ENCODE assay signal across 35 mouse cellular contexts in the genomic region with DNA sequence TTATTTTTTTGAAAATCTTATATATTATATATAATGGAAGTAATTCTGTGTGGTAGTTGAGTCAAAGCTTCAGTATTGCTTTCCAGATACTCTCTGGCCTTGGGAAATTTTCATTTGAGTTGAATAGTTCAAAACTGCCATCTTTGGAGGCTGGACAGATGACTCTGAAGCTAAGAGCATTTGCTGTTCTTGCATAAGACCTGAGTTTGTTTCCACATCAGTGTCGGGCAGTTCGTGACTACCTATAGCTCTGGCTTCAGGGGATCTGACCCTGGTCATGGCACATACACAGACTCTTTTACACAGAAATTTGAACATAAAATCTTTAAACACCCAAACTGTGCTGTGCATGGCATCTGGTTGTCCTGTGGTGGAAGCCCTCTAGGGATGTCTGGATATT.
"Had no signal": no experiment of that assay in that cellular context is flagged by ENCODE, and none has a peak within 500 bp of the region (broad histone marks: within the 10 kb centered on the region; RNA-seq: fewer than 3 reads in every experiment).

No protein-coding gene starts in this region.

- H3K4me3 ChIP-seq: heart, embryonic 12.5 days; heart, embryonic 13.5 days; heart, embryonic 15.5 days; hindbrain, embryonic 10.5 days; hindbrain, embryonic 12.5 days; hindbrain, embryonic 13.5 days; hindbrain, embryonic 15.5 days; intestine, embryonic 15.5 days; kidney, embryonic 15.5 days; layer of hippocampus, adult 2 months; left cerebral cortex, adult 2 months had no signal

- H3K36me3 ChIP-seq: intestine, embryonic 15.5 days had no signal

- H3K4me2 ChIP-seq: heart, embryonic 11.5 days; heart, embryonic 12.5 days; heart, embryonic 13.5 days; heart, embryonic 15.5 days; hindbrain, embryonic 12.5 days; hindbrain, embryonic 13.5 days; hindbrain, embryonic 14.5 days; hindbrain, embryonic 15.5 days; intestine, embryonic 15.5 days; kidney, embryonic 15.5 days had no signal

- H3K9me3 ChIP-seq: heart, embryonic 12.5 days; heart, embryonic 13.5 days; heart, embryonic 15.5 days; hindbrain, embryonic 10.5 days; hindbrain, embryonic 12.5 days; hindbrain, embryonic 13.5 days; hindbrain, embryonic 15.5 days; intestine, embryonic 15.5 days; kidney, embryonic 15.5 days had no signal

- H3K27ac ChIP-seq: heart, embryonic 13.5 days; heart, embryonic 15.5 days; hindbrain, embryonic 10.5 days; hindbrain, embryonic 12.5 days; hindbrain, embryonic 13.5 days; hindbrain, embryonic 14.5 days; hindbrain, embryonic 15.5 days; hindbrain, postnatal 0 days; intestine, embryonic 15.5 days; kidney, embryonic 15.5 days; kidney, postnatal 0 days; layer of hippocampus, adult 2 months; left cerebral cortex, adult 2 months had no signal

- H3K4me1 ChIP-seq: heart, embryonic 12.5 days; heart, embryonic 13.5 days; heart, embryonic 15.5 days; hindbrain, embryonic 10.5 days; hindbrain, embryonic 12.5 days; hindbrain, embryonic 13.5 days; hindbrain, embryonic 15.5 days; intestine, embryonic 15.5 days; kidney, embryonic 15.5 days had no signal

- H3K9ac ChIP-seq: heart, embryonic 12.5 days; heart, embryonic 13.5 days; heart, embryonic 15.5 days; hindbrain, embryonic 12.5 days; hindbrain, embryonic 13.5 days; hindbrain, embryonic 14.5 days; hindbrain, embryonic 15.5 days; intestine, embryonic 15.5 days; kidney, embryonic 15.5 days had no signal

- ATAC-seq: hindbrain, embryonic 16.5 days; hindbrain, postnatal 0 days; inflammation-experienced regulatory T-cells, adult 6 months; intestine, embryonic 15.5 days; intestine, embryonic 16.5 days; intestine, postnatal 0 days had no signal

- H3K27me3 ChIP-seq: heart, embryonic 12.5 days; heart, embryonic 13.5 days; heart, embryonic 15.5 days; hindbrain, embryonic 12.5 days; hindbrain, embryonic 13.5 days; hindbrain, embryonic 15.5 days; intestine, embryonic 15.5 days; kidney, embryonic 15.5 days had no signal

- DNase-seq: heart, postnatal 10 days; heart, postnatal 14 days; heart, postnatal 36 days; heart, postnatal 4 days; kidney, adult 11 months; kidney, adult 18-20 months; kidney, adult 2 months; kidney, adult 8-10 months; kidney, adult 9 months; kidney, postnatal 10 days; kidney, postnatal 14 days; kidney, postnatal 25 days; kidney, postnatal 36 days; kidney, postnatal 4 days; layer of hippocampus, adult 9-11 months; layer of hippocampus, postnatal 36 days had no signal
